19 mouse cellular contexts compared by ENCODE assay signal in genomic region chr6:40476132-40476531, GRCm38 (mm10). TPM values are rescaled to one million over a fixed set of nuclear protein-coding genes. Genes with fewer than 3 reads are reported as not detected.
"Had no signal": no experiment of that assay in that cellular context is flagged by ENCODE, and none has a peak within 500 bp of the region (broad histone marks: within the 10 kb centered on the region; RNA-seq: fewer than 3 reads in every experiment).

No protein-coding gene starts in this region.

- DNase-seq: kidney, adult 11 months; kidney, adult 9 months; kidney, postnatal 14 days; kidney, postnatal 4 days; liver; lung, adult 18-20 months; lung, postnatal 10 days; lung, postnatal 36 days; right cerebral cortex, postnatal 4 days; spleen, adult 18-20 months; thymus, postnatal 25 days had no signal

- ATAC-seq: intestine, embryonic 15.5 days; liver, embryonic 12.5 days; midbrain, embryonic 15.5 days had no signal

RNA-seq across cellular contexts. Expression of gene Tas2r137, which starts 14.9 kb away (rescaled TPM):
- total RNA-seq: layer of hippocampus, adult 18-20 months; layer of hippocampus, postnatal 25 days; left cerebral cortex, adult 18-20 months; megakaryocyte progenitor cell, adult 5-6 weeks had no signal

RNA-seq across cellular contexts. Expression of gene Tas2r108, which starts 17.2 kb away (rescaled TPM):
- total RNA-seq: layer of hippocampus, adult 18-20 months; layer of hippocampus, postnatal 25 days; megakaryocyte progenitor cell, adult 5-6 weeks had no signal

RNA-seq across cellular contexts. Expression of gene Wee2, which starts 37.2 kb away (rescaled TPM):
- total RNA-seq: layer of hippocampus, adult 18-20 months; layer of hippocampus, postnatal 25 days; left cerebral cortex, postnatal 25 days; megakaryocyte progenitor cell, adult 5-6 weeks had no signal
